Mouse (Mus musculus): ENCODE data around the gene Tmem179. TPM values are rescaled to one million over a fixed set of nuclear protein-coding genes. Genes with fewer than 3 reads are reported as not detected.

Gene Tmem179
- polyA plus RNA-seq (2014; fragmentation: Illumina TruSeq; extraction: RNeasy Lipid Tissue Mini Kit (QIAGEN cat#74804); ENCODE audit: low read depth, low replicate concordance) = not detected

GRCm38 (mm10) chr12:112516697-112517337 is at the start of gene Tmem179:
Tmem179 (minus strand) TSS chr12:112516747.

GRCm38 (mm10) chr12:112489134-112489533 is 27.4 kb downstream of the Tmem179 start, which contains the start of gene A530016L24Rik:
A530016L24Rik (plus strand) TSS chr12:112489448.

Other genes starting within 250 kb of the Tmem179 start
- 65.5 TPM for gene A530016L24Rik, start 27.3 kb downstream of the Tmem179 start, polyA plus RNA-seq (2014; fragmentation: Illumina TruSeq; extraction: RNeasy Lipid Tissue Mini Kit (QIAGEN cat#74804); ENCODE audit: low read depth, low replicate concordance)
- gene Inf2, start 72.0 kb upstream of the Tmem179 start, polyA plus RNA-seq (2014; fragmentation: Illumina TruSeq; extraction: RNeasy Lipid Tissue Mini Kit (QIAGEN cat#74804); ENCODE audit: low read depth, low replicate concordance) = 25.2 TPM
- 7.7 TPM for gene Adssl1, start 103.3 kb upstream of the Tmem179 start, polyA plus RNA-seq (2014; fragmentation: Illumina TruSeq; extraction: RNeasy Lipid Tissue Mini Kit (QIAGEN cat#74804); ENCODE audit: low read depth, low replicate concordance)
- gene Siva1, start 127.9 kb upstream of the Tmem179 start, polyA plus RNA-seq (2014; fragmentation: Illumina TruSeq; extraction: RNeasy Lipid Tissue Mini Kit (QIAGEN cat#74804); ENCODE audit: low read depth, low replicate concordance) = 23.4 TPM
- gene Akt1, start 158.1 kb upstream of the Tmem179 start, polyA plus RNA-seq (2014; fragmentation: Illumina TruSeq; extraction: RNeasy Lipid Tissue Mini Kit (QIAGEN cat#74804); ENCODE audit: low read depth, low replicate concordance) = 87.7 TPM
- gene Zbtb42, start 162.1 kb upstream of the Tmem179 start, polyA plus RNA-seq (2014; fragmentation: Illumina TruSeq; extraction: RNeasy Lipid Tissue Mini Kit (QIAGEN cat#74804); ENCODE audit: low read depth, low replicate concordance) = 5.8 TPM
- 34.5 TPM for gene Cep170b, start 203.7 kb upstream of the Tmem179 start, polyA plus RNA-seq (2014; fragmentation: Illumina TruSeq; extraction: RNeasy Lipid Tissue Mini Kit (QIAGEN cat#74804); ENCODE audit: low read depth, low replicate concordance)
- 35.6 TPM for gene Pld4, start 243.9 kb upstream of the Tmem179 start, polyA plus RNA-seq (2014; fragmentation: Illumina TruSeq; extraction: RNeasy Lipid Tissue Mini Kit (QIAGEN cat#74804); ENCODE audit: low read depth, low replicate concordance)